ENCODE assay signal across 29 mouse cellular contexts in genomic region chr9:46738056-46738455, GRCm38 (mm10).
DNase-seq lines count a peak whose midpoint lies in the region; ATAC-seq and TF ChIP-seq lines count a peak whose summit lies in the region.
"Had no signal": no experiment of that assay in that cellular context is flagged by ENCODE, and none has a peak within 500 bp of the region (broad histone marks: within the 10 kb centered on the region; RNA-seq: fewer than 3 reads in every experiment).

No protein-coding gene starts in this region.

- no peak for TF ChIP-seq CTCF in layer of hippocampus, adult 2 months (conservative IDR thresholded peaks at IDR 0.05)

- peaks cover 29% of the 10 kb centered on the region for H3K4me1 ChIP-seq in forebrain, embryonic 15.5 days
- H3K4me1 ChIP-seq in forebrain, embryonic 10.5 days = peaks cover 23% of the 10 kb centered on the region
- H3K4me1 ChIP-seq: embryonic facial prominence, embryonic 12.5 days; limb, embryonic 15.5 days; liver, embryonic 13.5 days had no signal

- no peaks in the 10 kb centered on the region for H3K36me3 ChIP-seq in forebrain, embryonic 15.5 days
- H3K36me3 ChIP-seq in forebrain, embryonic 10.5 days (replicated peaks) = no peaks in the 10 kb centered on the region
- H3K36me3 ChIP-seq: embryonic facial prominence, embryonic 12.5 days; hindbrain, embryonic 12.5 days; limb, embryonic 10.5 days; limb, embryonic 15.5 days; liver, embryonic 13.5 days; midbrain, embryonic 12.5 days had no signal

- H3K27me3 ChIP-seq in forebrain, embryonic 15.5 days = no peaks in the 10 kb centered on the region
- peaks cover 35% of the 10 kb centered on the region for H3K27me3 ChIP-seq in forebrain, embryonic 10.5 days (ENCODE audit: poor library complexity, severe bottlenecking)
- H3K27me3 ChIP-seq: liver, embryonic 13.5 days; megakaryocyte, embryonic 14.5 days had no signal

- H3K9me3 ChIP-seq in forebrain, embryonic 15.5 days = no peaks in the 10 kb centered on the region
- H3K9me3 ChIP-seq in forebrain, embryonic 10.5 days = no peaks in the 10 kb centered on the region
- H3K9me3 ChIP-seq: embryonic facial prominence, embryonic 12.5 days; hindbrain, embryonic 12.5 days; limb, embryonic 10.5 days; limb, embryonic 15.5 days; liver, embryonic 13.5 days; megakaryocyte, embryonic 14.5 days; midbrain, embryonic 12.5 days had no signal

- no peak for DNase-seq in forebrain, embryonic 10.5 days (ENCODE audit: extremely low spot score, low spot score)
- DNase-seq in layer of hippocampus, adult 2 months (ENCODE audit: low spot score in 2 of 2) = no peak
- DNase-seq in layer of hippocampus, adult 11-12 months (ENCODE audit: low spot score) = no peak
- DNase-seq in retina, postnatal 1 day = peak; percentile 37
- DNase-seq in retina, embryonic 14.5 days (ENCODE audit: low spot score) = no peak
- no peak for DNase-seq in MN1 (ENCODE audit: low spot score)
- DNase-seq: cerebellum, adult 2 months; cerebellum, postnatal 36 days; gastrocnemius, postnatal 10 days; heart, postnatal 36 days; kidney, adult 9 months; kidney, postnatal 10 days; liver, embryonic 13.5 days; lung, adult 18-20 months; lung, postnatal 4 days; thymus, postnatal 4 days had no signal

- no peak overlapping the region for H3K4me3 ChIP-seq in forebrain, embryonic 15.5 days
- no peak overlapping the region for H3K4me3 ChIP-seq in forebrain, embryonic 10.5 days
- no peak overlapping the region; the same call in 1 of the 2 replicates for H3K4me3 ChIP-seq in layer of hippocampus, adult 2 months
- H3K4me3 ChIP-seq: embryonic facial prominence, embryonic 12.5 days; hindbrain, embryonic 12.5 days; limb, embryonic 10.5 days; limb, embryonic 15.5 days; liver, embryonic 13.5 days; megakaryocyte, embryonic 14.5 days; midbrain, embryonic 12.5 days; myocyte had no signal

- whole genome bisulfite sequencing in forebrain, embryonic 15.5 days = 23% methylated on average over 4 of the region's 4 CpGs
- 67% methylated on average over 4 of the region's 4 CpGs for WGBS in forebrain, embryonic 10.5 days

- ATAC-seq in forebrain, embryonic 15.5 days (replicated peaks) = 0 out of 2 replicates have a peak, but pooled peaks have one; percentile 29
- ATAC-seq: activated CD4-positive, CD25-positive, alpha-beta regulatory T cell, adult 4 months; CD4-positive, CD25-positive, alpha-beta regulatory T cell, adult 4 months; intestine, postnatal 0 days; lung, postnatal 0 days had no signal

- peak overlapping the region; percentile 2; the same call in 1 of the 2 replicates for H3K27ac ChIP-seq in forebrain, embryonic 15.5 days (replicated peaks)
- no peak overlapping the region for H3K27ac ChIP-seq in forebrain, embryonic 10.5 days
- H3K27ac ChIP-seq in layer of hippocampus, adult 2 months = peak overlapping the region; percentile 86
- H3K27ac ChIP-seq: embryonic facial prominence, embryonic 12.5 days; hindbrain, embryonic 12.5 days; limb, embryonic 10.5 days; limb, embryonic 15.5 days; liver, embryonic 13.5 days; midbrain, embryonic 12.5 days had no signal

- no peak overlapping the region for H3K4me2 ChIP-seq in forebrain, embryonic 15.5 days (replicated peaks)
- H3K4me2 ChIP-seq: embryonic facial prominence, embryonic 12.5 days; heart, embryonic 11.5 days; hindbrain, embryonic 12.5 days; limb, embryonic 15.5 days; liver, embryonic 13.5 days; midbrain, embryonic 12.5 days had no signal

- no peak overlapping the region for H3K9ac ChIP-seq in forebrain, embryonic 15.5 days (replicated peaks)
- H3K9ac ChIP-seq: embryonic facial prominence, embryonic 12.5 days; hindbrain, embryonic 12.5 days; limb, embryonic 15.5 days; liver, embryonic 13.5 days; midbrain, embryonic 12.5 days had no signal
